Mouse (Mus musculus): Measurements from ENCODE around the gene Cldn3.

Cldn3 gene

DNA sequence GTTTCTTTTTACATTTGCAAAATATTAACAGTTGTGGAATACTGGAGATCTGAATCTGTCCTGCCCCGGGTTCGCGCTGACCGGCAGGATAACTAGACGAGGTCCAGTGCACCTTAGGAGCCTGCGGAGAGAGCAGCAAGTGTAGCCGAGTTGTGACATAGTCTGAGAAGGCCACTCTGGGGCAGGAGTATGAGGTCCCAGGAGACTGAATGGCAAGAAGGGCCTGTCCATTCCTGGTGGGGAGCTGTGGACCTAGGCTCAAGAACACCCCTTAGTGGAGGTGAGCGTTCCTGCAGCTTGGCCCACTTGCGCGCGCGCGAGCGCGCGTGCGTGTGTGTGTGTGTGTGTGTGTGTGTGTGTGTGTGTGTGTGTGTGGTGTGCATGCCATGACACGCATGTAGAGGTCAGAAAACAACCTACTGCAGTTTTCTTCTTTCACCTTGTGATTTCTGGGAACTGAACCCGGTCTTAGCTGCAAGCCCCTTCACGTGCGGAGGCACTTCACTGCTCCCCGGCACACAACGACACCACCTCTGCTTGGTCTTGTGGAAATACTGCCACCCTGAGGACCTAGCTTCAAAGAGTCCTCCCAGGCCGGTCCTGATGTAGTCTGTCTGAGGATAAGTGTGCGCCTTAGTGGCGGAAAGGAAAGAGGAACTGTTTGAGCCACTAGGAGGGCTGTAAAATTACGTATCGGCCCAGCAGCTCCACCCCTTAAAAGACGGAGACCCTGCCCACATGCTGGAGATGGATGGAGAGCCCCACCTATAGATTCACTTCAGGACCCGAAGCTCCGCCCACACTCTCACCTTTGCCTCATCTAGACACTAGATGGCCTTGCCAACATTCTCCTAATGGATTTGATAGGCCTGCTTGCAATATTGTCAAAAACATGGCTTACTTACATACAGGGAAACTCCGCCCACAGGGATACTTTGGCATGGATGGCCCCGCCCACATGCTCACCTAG, 19.9 kb upstream of the Cldn3 start:
- DNase-seq (ENCODE audit: low spot score): peak; percentile 42

DNA sequence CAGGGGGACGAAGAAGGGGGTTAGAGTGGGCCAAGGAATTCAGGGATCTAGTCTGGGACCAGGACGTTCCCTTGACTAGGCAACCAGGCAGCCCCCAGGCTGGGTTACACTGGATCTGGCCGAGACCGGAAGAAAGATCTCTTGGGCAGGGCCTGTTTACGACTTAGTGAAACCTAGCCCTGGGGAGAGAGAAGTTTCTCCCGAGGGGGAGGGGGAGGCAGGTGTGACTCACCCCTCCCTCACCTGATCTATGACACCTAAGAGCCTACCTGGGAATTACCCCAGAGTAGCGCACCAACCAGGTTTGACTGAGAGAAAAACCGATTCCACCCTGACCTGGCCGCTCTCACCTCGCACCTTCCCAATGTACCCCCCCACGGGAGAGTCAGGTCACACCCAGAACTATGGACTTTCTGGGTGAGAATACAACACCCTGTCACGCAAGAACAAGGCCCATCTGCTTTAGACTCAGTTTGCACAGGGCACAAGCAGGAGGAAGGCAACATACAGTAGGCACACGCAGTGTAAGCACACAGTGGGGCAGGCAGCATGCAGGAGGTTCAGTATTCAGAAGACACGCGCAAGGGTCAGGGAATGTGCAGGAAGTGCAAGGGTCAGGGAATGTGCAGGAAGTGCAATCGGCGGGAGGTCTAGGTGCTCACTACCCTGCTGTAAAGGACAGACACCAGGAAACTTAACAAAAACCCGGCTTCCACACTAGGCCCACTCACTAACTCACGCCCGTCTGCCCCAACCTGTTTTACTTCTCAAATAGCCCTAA, 18.7 kb upstream of the Cldn3 start:
- no peak for DNase-seq (ENCODE audit: low spot score)

- no peak for DNase-seq (ENCODE audit: low spot score)
These were observed 15.3 kb upstream of the Cldn3 start for GRCm38 (mm10) chr5:134970671-134971070.

GRCm38 (mm10) chr5:134973081-134973480, 12.9 kb upstream of the Cldn3 start:
- no peak for DNase-seq (ENCODE audit: low spot score)

DNA sequence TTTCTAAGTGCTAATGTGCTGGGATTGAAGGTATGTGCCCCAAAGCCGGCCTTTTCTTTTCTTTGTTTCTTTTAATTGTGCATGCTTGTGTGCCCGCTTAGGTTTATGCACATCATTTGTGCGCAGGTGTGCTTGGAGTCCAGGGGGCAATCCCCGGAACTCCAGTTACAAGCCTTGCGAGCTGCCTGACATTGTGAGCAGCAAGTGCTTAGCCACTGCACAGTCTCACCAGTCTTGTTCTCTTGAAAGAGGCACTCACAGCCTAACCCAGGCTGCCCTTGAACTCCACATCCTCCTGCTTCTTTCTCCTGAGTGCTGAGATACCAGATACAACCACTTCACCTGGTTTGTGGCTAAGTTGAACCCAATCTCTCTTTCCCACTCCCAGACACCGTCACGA, 12.5 kb upstream of the Cldn3 start:
- no peak for DNase-seq (ENCODE audit: low spot score)

DNA sequence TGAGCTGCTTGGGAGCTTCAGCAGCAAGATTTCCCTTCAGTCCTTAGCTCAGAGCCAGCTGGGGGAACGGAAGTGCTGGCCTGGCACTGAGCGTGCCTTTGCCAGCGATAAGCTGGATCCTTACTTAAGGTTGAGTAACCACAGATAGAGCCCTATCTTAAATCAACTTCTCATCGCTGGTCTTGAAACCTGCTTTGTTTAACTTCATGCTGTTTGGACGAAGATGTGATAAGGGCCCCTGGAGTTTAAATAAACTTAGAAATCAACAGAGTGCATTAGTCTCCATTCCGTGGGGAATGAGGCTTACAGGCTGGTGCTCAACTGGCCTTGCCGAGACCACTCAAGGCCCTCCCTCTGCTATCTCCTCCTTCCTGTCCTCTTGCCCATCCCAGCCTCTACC, 11.7 kb upstream of the Cldn3 start:
- no peak for DNase-seq (ENCODE audit: low spot score)

DNA sequence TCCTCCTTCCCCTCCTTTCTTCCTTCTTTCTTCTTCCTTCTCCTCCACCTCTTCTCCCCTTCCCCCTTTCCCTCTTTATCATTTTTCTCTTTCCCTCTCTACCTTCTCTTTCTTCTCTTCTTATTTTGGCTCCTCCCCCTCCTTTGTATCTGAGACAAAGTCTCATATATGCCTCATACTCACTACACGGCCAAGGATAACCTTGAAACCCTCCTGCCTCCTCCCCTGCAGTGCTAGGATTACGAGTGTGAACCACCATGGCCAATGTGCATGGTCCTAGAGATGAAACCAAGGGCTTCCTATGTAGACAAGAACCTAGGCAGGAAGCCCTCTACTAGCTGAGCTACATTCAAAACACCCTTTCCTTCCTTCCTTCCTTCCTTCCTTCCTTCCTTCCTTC, 11.1 kb upstream of the Cldn3 start:
- no peak for DNase-seq (ENCODE audit: low spot score)

- no peak for DNase-seq (ENCODE audit: low spot score)
These were observed 9.8 kb upstream of the Cldn3 start for GRCm38 (mm10) chr5:134976164-134976563.

- no peak for DNase-seq (ENCODE audit: low spot score)
These were observed 9.3 kb upstream of the Cldn3 start for GRCm38 (mm10) chr5:134976577-134977250.

GRCm38 (mm10) chr5:134977837-134978236, 8.2 kb upstream of the Cldn3 start:
- DNase-seq (ENCODE audit: low spot score): no peak

DNA sequence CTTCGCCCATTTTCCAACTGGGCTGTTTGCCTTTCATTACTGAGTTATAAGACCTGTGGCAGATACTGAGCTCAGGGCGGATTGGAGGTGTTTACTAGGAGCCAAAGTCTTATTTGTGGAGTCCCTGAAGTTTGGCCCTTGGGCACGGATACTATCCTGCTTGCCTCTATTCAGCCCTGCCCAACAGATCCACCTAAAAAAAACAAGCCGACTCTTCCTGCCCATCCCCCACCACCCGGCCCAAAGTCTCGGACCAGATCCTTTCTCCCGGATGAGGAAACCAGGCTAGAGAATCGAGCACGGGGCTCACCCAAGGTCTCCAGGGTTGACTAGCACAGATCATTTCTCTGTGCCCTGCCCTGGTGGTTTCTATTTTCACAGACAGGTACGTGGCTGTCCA, 4.9 kb upstream of the Cldn3 start:
- no peak for DNase-seq (ENCODE audit: low spot score)

DNA sequence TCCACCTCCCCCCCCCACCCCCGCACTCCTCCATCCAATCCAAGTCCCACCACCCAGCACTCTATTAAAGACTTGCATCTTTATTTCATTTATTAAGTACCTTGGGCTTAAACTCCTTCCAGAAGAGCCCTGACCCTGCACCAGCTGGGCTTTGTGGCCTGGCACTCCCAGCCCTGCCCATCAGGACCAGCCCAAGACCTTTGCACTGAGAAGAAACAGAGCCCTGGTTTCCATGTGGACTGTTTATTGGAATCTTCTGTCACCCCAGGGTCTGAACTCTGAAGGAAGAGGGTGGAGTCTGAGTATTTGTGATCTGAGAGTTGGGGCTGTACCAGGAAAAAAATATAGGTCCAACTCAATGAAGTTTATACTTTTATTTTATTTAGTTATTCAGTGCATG, 2.9 kb upstream of the Cldn3 start:
- DNase-seq (ENCODE audit: low spot score): no peak

DNA sequence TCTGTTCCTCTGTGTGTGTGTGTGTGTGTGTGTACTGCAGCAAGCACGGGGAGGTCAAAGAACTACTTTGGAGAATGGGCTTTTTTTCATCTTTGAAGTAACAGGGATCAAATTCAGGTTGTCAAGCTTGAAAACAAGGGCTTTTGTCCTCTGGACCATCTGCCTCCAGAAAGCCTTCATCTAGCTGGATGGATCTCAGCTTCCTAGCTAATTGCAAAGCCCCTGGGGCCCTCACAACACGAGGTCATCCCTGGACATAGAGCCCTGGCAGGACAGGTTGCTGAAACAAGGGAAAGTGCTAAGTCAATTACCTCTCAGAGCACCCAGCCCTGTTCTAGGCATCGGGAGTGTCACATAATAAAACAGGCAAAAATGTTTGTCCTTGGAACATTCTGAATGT, 2.2 kb upstream of the Cldn3 start:
- no peak for DNase-seq (ENCODE audit: low spot score)

- no peak for DNase-seq (ENCODE audit: low spot score)
These were observed 569 bp downstream of the Cldn3 start for GRCm38 (mm10) chr5:134986298-134987268.

GRCm38 (mm10) chr5:134989166-134989565, 3.2 kb downstream of the Cldn3 start:
- no peak for DNase-seq (ENCODE audit: low spot score)

DNA sequence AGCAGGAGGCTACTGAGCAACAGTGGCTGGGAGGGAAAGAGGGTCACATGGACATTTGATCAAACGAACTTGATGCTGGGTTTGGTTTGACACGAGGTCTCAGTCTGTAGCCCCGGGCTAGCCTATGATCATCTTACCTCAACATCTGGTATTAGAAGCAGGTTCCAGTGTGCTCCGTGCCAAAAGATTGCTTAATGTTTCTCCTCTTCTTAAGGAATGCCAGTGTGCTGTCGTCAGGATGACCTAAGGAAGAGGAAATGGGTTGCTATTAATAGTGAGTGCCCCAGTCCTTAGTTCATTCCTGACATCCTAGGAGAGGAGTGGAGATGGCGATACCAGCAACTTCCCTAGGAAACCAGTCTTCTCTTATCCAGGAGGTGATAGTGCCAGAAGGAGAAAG, 3.7 kb downstream of the Cldn3 start:
- no peak for DNase-seq (ENCODE audit: low spot score)

GRCm38 (mm10) chr5:134992566-134992965, 6.6 kb downstream of the Cldn3 start:
- no peak for DNase-seq (ENCODE audit: low spot score)

- DNase-seq (ENCODE audit: low spot score): no peak
These were observed 12.3 kb downstream of the Cldn3 start for GRCm38 (mm10) chr5:134998359-134998758.

GRCm38 (mm10) chr5:134999797-135000196, 13.8 kb downstream of the Cldn3 start:
- DNase-seq (ENCODE audit: low spot score): no peak

- DNase-seq (ENCODE audit: low spot score): no peak
These were observed 14.7 kb downstream of the Cldn3 start for GRCm38 (mm10) chr5:135000751-135001150.

- no peak for DNase-seq (ENCODE audit: low spot score)
These were observed 15.3 kb downstream of the Cldn3 start for GRCm38 (mm10) chr5:135001309-135001708.

Data from spleen, adult 12 weeks (tissue).